Mouse (Mus musculus): ENCODE measurements around the gene 6030452D12Rik. TPM values are rescaled to one million over a fixed set of nuclear protein-coding genes. Genes with fewer than 3 reads are reported as not detected.

6030452D12Rik gene
- polyA plus RNA-seq (2012): not detected in 2 replicates

DNA sequence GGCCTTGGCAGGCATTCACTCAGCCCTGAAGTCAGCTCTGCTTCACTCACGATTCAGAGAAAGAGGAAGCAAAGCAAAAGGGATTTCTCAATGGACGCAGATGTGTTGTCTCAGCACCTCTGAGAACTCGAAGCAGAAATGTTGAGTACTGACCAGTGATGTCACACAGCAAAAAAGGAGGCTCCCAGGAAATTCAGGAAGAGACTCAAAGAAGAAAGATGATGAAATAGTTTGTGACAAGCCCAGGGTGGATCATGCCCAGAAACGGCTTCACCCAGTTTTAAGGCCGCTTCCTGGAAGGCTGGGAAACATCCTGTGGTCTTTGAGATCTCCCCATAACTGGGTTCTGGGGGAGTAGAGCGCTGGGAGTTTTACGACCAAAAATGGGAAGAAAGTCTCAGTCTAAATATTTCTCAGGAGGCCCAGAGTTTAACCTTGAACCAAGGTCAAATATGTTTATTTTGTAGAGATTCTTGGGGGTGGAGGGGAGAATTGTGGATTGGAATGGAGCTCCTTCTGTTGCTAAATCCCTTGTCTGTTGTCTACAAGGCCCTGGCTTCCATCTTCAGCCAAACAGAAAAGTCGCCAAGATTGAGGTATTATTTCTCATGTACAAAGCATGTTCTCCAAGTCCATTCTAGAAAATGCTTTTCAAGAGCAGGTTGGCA lies at the start of gene 6030452D12Rik:
Gene 6030452D12Rik (plus strand): TSS at position 505 of the 668 bp plus-strand sequence.
- TF ChIP-seq GATA1 (IDR thresholded peaks at IDR 0.05; ENCODE audit: low read length): no peak

- no peak for TF ChIP-seq GATA1 (IDR thresholded peaks at IDR 0.05; ENCODE audit: low read length)
Measured at GRCm38 (mm10) chr8:106451301-106452085, 48.8 kb upstream of the 6030452D12Rik start.

- TF ChIP-seq GATA1 (IDR thresholded peaks at IDR 0.05; ENCODE audit: low read length): no peak
Measured at GRCm38 (mm10) chr8:106452701-106453481, 47.4 kb upstream of the 6030452D12Rik start.

DNA sequence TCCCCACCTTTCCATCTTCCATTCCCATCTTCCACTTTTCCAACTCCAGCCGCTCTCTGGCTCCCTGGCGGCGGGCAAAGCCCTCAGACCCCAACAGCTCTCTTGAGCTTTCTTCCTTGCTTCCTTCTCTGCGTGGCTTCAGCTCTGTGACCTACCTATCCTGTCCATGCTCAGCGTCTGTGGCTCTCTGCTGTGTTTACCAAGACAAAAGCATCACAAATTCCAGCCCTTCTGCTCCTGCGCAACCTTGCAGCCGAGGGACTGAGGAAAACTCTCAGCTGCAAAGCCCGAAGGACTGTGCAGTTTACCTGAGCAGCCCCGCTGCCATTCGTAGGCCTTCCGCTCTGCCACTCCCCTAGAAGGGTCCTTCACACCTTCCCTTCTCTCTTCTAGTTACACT lies 46.3 kb upstream of the 6030452D12Rik start:
- no peak for TF ChIP-seq GATA1 (IDR thresholded peaks at IDR 0.05; ENCODE audit: low read length)

- TF ChIP-seq GATA1 (IDR thresholded peaks at IDR 0.05; ENCODE audit: low read length): no peak
Measured at GRCm38 (mm10) chr8:106462131-106462530, 38.2 kb upstream of the 6030452D12Rik start.

- no peak for TF ChIP-seq GATA1 (IDR thresholded peaks at IDR 0.05; ENCODE audit: low read length)
Measured at GRCm38 (mm10) chr8:106463795-106464194, 36.5 kb upstream of the 6030452D12Rik start.

- no peak for TF ChIP-seq GATA1 (IDR thresholded peaks at IDR 0.05; ENCODE audit: low read length)
Measured at GRCm38 (mm10) chr8:106469485-106469884, 30.8 kb upstream of the 6030452D12Rik start.

- TF ChIP-seq GATA1 (IDR thresholded peaks at IDR 0.05; ENCODE audit: low read length): no peak
Measured at GRCm38 (mm10) chr8:106474001-106474400, 26.3 kb upstream of the 6030452D12Rik start.

- no peak for TF ChIP-seq GATA1 (IDR thresholded peaks at IDR 0.05; ENCODE audit: low read length)
Measured at GRCm38 (mm10) chr8:106504241-106504640, 3.9 kb downstream of the 6030452D12Rik start.

- no peak for TF ChIP-seq GATA1 (IDR thresholded peaks at IDR 0.05; ENCODE audit: low read length)
Measured at GRCm38 (mm10) chr8:106505328-106505965, 5.1 kb downstream of the 6030452D12Rik start.

- TF ChIP-seq GATA1 (IDR thresholded peaks at IDR 0.05; ENCODE audit: low read length): no peak
Measured at GRCm38 (mm10) chr8:106506106-106506505, 5.8 kb downstream of the 6030452D12Rik start.

GRCm38 (mm10) chr8:106507761-106508331 lies 7.5 kb downstream of the 6030452D12Rik start:
- TF ChIP-seq GATA1 (IDR thresholded peaks at IDR 0.05; ENCODE audit: low read length): no peak

GRCm38 (mm10) chr8:106508456-106508855 lies 8.1 kb downstream of the 6030452D12Rik start:
- TF ChIP-seq GATA1 (IDR thresholded peaks at IDR 0.05; ENCODE audit: low read length): no peak

- TF ChIP-seq GATA1 (IDR thresholded peaks at IDR 0.05; ENCODE audit: low read length): no peak
Measured at GRCm38 (mm10) chr8:106509079-106509780, 8.9 kb downstream of the 6030452D12Rik start.
